Mouse (Mus musculus): ENCODE data around the gene Zic5.

Gene Zic5

DNA sequence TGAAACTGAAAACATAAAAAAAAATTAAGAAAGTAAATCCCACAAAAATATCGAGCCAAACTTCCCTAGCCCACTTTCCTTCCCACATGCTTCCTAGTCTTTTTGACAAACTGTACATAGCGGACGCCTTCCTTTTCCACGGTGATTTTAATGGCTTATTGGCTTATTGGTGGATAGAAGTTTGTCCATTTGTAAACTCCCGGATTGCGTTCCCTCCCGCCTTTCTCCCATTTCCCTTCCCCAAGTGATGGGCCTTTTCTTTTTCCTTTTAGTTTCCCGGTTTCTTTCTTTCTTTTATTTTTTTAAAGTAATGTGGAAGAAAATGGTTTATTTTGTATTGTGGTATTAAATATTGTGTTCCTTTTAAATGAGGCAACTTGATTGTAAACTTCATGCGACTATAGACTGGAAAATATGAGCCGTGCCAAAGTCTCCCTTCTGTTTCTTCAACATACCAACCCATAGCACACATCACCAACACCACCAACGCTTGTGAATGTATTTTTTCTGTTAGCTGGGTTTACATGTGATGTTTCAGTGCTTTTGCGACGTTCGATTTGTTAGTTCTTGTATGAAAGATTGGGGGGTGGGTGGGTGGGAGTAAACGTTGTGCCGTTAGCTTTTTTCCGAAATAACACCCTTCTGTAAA lies 14.1 kb upstream of the Zic5 start:
- DNase-seq: no peak

DNA sequence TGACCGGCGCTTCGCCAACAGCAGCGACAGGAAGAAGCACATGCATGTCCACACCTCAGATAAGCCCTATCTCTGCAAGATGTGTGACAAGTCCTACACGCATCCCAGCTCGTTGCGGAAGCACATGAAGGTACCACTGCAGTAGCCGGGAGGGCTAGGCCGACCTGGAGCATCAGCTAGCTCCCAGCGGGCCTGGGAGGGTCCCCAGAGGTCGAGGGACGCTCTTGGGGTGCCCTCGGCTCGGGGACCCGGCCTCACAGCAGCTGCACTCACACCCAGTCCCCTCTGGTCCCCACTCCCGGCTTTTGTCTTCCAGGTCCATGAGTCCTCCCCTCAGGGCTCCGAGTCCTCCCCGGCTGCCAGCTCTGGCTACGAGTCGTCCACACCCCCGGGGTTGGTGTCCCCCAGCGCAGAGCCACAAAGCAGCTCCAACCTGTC lies 13.1 kb upstream of the Zic5 start:
- no peak for DNase-seq

DNA sequence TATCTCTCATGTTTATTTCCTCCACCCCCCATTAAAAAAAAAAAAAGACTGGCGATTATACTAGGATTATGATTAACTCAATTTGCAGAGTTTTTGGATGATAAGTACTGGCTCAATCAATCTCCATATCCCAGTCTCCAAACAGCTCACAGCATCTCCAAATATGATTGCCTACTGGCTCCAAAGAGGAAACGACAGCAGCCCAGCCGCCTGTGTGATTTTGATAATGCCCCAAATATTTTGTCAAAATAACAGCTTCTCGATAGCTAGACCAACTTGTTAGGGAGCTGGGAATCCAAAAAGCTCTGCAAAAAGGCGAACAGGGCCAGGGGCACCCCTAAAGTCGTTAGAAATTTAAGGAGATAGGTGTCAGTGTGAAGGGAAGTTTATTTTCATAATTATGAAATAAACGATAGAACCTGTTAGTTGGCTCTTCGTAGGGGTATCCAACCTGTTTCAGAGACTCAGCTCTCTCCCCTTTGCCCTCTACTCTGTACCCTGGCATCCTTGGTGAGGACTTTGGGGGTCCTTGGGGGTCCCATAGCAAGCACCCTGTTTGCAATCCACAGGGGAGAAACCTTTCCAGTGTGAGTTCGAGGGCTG lies 12.6 kb upstream of the Zic5 start:
- DNase-seq: no peak

DNA sequence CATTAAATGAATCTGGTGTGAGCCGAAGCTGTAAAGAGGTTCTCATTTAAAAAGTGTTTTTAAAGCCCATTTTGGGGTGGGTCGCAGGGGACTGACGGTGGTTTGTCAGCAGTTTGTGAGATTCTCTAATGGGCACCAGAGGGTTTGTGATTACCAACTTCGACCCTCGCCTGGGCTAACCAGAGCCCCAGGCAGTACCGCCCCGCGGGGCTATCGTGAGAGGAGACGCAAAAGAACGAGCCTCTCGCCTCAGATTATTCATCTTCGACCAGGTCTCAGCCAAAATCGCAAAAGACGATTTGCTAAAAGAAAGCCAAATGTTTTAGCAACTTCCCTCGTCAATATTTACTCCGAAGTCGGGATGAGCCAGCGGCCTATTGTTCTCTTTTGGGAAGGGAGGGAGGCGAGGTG lies 11.8 kb upstream of the Zic5 start:
- DNase-seq: no peak

DNA sequence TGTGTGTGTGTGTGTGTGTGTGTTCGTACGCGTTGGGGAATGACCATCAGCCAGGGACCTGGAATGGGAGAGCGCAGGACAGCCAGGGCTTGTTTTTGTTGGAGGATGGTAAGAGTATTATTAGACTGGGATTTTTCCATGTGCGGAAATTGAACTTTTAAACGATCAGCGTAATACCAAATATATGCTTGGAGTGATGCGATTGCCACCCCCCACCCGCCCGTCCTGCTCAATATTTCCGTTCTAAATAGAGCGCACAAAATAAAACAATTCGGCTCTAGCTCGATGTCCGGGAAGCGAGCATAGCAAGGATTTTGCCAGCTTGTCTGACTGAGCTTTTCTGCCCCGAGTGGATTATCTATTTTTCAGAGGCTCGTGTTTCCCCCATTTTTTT lies 11.3 kb upstream of the Zic5 start:
- DNase-seq: no peak

DNA sequence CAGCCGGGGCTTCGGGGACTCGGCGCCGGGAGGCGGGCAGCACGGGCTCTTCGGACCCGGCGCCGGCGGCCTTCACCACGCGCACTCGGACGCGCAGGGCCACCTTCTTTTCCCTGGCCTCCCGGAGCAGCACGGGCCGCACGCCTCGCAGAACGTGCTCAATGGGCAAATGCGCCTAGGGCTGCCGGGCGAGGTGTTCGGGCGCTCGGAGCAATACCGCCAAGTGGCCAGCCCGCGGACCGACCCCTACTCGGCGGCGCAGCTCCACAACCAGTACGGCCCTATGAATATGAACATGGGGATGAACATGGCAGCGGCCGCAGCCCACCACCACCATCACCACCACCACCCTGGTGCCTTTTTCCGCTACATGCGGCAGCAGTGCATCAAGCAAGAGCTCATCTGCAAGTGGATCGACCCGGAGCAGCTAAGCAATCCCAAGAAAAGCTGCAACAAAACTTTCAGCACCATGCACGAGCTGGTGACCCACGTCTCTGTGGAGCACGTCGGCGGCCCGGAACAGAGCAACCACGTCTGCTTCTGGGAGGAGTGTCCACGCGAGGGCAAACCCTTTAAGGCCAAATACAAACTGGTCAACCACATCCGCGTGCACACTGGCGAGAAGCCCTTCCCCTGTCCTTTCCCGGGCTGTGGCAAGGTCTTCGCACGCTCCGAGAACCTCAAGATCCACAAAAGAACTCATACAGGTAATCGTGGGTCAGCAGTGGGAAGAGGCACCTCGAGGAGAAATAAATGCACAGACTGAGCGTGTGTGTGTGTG lies 10.8 kb upstream of the Zic5 start:
- peak; percentile 38 for DNase-seq

DNA sequence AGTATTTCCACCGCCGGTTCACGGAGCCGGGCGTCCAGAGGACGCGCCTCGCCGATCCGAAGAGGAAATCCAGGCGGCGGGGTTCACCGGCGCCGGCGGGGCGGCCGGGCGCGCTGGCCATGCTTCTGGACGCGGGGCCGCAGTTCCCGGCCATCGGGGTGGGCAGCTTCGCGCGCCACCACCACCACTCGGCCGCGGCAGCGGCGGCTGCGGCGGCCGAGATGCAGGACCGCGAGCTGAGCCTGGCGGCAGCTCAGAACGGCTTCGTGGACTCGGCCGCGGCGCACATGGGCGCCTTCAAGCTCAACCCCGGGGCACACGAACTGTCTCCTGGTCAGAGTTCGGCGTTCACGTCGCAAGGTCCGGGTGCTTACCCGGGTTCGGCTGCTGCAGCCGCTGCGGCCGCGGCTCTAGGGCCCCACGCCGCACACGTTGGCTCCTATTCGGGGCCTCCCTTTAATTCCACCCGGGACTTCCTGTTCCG lies 10.1 kb upstream of the Zic5 start:
- DNase-seq: peak; percentile 38

DNA sequence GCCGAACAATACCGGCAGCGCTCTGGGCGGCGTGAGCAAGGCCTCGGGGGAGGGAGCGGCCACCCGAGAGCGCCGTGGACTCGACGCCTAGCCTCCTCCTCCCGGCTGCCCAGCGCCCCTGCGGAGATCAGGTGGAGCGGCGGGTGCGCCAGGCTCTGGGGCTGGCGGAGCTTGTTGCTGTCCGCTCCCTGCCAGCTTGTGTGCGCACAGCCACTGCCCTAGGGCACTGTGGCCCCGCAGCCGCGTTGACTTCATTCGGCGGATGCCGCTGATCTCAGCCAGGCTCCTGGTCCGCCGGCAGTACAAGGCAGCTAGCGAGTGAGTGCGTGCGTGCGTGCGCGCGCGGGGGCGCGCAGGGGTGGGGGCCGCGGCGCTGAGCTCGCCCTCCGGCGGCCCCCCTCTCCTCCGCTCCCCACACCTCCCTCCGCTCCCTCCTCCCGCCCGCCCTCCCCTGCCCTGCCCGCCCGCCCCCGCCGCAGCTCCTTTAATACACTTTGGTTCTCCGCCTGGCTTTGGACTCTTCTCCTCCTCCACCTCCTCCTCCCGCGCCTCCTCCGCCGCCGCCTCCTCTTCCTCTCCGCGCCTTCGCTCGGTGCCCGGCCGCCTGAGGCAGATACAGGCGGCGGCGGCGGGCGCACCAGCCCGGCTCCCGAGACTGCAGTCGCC lies 9.5 kb upstream of the Zic5 start, which contains the start of gene Zic2:
Zic2 (plus strand) TSS at position 545 of the 666 bp plus-strand sequence.
- peak; percentile 60 for DNase-seq

DNA sequence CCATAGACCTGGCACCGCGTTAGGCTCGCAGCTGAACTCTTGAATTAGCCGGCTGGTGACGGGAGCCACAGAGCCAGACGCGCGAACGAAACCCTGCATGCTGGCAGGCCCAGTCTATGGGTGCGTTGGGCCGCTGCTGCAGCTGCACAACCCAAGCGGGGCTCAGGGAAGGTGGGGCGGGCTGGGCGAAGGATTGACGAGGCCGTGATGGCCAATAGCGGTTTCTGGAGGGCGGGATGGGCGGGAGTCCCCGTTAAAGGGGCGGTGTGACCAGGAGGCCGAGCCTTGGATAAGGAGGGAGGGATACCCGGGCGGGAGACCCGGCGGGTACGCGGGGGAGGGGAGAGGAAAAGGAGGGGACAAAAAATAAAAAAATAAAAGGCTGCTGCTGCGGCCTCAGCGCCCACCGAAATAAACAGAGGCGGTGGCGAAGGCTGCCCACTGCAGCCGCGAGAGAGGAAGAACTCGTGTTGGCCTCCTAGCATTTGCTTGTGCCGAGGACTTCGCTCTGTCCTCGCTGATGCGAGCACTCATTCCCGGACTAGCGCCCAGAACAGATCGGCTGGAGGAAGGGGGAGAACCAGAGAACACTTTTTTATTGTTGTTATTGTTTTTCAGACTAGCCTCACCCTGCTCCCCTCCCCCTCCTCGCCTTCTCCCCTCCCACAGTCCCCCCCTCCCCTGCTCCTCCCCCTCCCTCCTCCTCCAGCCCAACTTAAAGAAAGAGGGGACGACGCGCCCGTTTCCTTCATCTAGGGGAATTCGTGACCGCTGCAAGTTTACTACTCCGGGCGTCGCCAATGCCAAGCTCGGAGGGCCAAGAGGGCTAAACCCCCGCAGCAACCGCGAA lies 8.8 kb upstream of the Zic5 start:
- DNase-seq: peak; percentile 40

DNA sequence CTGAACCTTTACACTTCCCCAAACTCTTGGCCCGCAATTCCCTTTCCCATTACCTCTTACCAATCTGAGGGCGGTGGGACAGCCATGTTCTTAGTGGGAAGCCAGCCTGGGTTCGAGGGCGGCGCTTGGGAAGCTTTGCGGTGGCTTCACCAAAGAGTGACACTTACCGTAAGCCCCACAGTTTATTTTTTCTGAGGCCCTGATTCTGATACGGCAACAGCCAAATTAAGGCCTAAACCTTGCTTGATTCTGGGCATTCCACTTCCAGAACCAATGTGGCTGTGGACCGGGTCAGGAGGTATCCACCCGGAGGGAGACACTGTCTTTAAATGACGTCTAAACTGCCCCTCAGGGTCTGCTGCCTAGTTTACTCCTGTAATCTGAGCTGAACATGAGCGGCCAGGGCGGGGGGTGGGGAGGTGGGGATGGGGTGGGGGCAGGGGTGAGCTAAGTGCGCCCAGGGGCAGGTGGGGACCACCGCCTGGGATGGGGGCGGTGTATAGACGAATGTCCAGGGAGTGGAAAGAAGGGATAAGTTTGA lies 7.8 kb upstream of the Zic5 start:
- peak; percentile 4 for DNase-seq

DNA sequence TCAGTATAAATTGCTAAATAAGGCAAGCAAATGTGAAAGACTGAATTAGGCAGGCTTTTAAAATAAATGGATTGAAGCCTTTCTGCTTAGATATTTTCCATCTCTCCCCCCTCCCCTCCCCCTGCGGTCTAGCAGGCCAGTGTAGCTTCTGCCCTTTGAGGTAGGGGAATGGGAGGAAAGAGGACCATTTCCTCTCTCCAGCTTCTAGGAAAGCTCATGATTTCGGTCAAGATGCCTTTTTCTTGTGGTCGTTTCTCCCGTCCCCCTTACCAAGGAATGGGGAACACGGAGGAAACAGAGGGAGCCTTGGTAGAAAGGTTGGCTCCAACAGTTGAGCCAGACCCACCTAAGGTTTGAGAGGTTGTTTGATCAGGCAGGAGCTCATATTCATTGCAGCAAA lies 7.2 kb upstream of the Zic5 start:
- DNase-seq: no peak

DNA sequence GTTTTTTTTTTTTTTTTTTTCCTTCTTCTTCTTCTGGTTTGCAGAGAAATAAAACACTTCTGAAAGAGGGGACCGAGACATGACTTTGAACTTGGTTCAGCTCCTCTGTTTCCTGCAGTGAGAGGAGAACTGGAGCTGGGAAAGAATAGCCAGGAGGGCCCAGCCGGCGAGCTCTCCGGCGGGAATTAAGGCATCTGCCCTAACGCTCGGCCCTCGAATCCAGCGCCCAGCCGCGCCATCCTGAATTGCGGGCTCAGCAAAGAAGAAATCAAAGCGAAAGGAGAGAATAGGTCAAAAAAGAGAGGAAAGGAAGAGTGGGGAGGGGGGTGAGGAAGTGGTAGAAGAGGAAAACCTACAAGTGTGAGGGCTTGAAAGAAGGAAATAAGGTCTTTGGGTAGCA lies 6.7 kb upstream of the Zic5 start:
- DNase-seq: peak; percentile 3

DNA sequence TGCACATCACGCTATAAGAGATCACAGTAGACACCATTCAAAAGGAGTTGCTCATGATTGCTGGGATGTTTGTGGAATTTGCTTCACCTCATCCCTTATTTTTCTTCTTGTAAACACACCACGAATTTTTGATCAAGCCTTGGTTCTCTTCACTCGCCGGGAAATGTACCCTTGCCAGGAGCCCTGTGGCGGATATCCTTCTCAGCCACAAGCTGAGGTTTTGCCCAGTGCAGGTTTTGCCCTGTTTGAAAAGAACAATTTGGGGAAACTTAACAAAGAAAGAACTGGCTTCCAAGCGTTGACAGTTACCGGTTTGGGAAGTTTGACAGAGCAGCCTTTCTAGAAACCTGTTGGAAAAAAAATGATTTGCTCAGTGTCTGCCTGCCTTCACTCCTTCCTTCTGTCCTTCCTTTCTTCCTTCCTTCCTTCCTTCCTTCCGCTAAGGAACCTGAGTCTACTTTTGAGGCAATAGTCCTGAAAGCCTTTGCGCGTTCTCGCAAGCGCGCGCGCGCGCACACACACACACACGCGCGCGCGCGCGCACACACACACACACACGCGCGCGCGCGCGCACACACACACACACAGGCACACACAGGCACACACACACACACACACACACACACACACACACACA lies 6.1 kb upstream of the Zic5 start:
- DNase-seq: peak; percentile 4

DNA sequence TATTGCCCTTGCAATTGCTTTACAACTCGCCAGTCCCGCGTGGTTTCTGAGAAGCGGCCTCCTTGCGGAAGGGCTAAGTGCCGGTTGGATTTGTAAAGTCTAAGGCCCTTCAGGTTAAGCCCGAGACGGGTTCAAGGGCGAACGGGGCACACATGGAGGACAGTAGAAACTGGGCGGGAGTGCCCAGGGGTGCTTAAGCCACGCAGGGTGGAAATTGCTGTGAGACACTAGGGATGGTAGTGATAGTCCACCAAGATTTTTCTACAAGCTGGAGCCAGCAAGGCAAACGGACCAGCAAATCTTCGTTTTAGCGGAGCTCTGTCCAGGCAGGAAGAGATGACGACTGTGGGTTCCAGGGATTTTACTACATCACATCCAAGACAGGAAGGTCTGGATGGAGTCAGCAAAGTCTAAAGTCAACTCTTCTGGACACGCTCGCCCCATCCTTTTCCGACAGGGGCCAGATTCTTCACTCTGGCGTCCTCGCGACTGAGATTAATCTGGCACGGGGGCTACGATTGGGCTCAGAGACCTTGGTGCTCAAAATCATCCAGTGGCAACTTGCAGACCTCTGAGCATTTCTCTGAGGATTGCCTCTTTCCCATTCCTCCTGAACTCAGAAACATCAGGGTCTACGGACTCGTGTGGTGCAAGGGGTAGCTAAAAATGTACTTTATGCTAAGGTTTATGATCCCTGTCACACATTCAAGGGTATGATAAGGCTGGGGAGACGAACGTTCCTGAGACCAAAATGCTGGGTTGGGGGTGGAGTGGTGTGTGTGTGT lies 3.7 kb upstream of the Zic5 start:
- peak; percentile 10 for DNase-seq

DNA sequence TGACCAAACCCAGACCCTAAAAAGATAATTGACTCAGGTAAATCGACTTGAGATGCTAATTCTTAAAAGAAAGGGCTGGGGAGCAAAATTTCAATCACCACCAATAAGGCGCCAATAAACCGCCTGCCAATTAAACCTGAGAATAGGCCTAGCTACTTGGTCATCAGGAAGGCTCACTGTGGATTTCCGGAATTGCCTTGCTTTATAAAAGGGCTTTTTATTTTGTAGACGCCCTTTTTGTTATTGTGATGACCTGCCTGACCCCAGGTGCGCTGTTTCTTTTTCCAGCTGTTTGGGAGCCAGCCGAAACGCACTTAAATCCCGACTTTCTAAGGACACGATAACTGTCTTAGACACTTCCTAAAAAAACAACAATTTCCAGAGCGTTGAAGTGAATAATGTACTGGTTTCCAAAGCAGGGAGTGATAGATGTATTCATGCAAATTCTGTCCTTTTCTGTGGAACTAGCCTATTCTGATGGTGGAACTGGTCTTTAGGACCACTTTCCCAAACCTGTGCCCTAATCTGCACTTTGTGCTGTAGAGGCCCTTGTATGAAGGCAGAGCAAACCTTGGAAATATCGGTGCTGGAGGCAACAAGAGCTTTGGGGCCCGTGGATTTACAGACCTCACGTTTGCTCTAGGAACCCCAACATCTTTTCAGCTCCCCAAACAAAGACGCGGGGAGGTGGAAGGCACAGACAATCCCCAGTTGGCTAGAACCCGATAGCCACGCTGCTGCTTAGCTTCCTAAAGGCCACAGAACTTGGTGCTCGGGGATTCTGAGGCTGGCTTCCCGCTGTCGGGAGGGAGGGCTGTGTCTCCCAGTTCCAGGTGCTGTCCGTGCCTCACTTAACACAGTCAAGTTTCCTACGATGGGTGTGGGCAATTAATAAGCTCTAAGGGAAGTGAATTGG lies 2.7 kb upstream of the Zic5 start:
- DNase-seq: peak; percentile 8

DNA sequence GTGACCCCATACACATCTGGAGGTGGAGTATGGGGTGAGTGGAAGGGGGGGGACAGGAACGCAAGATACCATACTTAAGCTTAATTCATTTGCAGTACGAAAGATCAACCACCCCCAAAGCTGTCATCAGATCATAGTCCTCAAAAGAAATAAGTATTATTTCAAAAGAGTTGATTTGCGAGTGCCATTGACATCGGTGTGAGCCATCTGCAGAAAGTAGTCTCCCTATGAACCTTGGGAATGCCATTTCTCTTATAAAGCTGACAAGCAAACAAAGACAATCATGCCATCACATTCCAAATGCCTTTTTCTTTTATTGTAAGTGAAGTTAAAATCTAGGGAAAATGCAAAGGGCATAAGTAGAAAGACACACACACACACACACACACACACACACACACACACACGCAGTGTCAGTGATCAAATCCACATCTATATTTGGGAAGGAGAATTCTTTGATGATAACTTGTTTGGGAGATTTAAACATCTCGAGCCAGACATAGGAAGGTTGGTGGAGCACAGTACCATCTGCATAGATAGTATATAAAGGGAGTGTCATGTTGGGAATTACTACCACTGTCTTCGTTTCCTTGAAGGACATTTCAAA lies 1.4 kb upstream of the Zic5 start:
- DNase-seq: no peak

DNA sequence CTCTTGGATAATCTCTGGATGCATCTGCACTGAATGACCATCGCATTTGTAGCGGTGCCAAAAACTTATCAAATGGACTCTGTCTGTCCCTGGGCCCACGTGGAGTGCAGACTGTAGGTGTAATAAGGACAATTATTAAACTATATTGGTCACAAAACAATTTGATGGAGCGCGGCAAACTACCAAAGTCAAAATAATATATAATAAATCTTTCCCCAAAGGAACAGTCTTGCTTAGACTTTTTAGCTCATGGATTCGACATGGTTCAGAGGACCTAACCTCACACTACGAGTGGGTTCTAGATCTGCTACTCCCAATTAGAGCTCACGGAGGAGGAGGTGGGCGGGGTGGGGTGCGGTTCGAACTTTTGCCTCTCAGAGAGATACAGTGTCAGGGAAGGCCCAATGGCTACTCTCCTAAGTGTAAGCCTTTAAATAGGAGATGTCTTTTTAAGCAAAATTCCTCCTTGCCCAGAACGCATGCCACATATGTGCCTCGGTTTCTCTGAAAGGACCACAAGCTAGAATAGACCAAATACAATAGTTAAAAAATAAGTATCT lies 534 bp upstream of the Zic5 start:
- no peak for DNase-seq

DNA sequence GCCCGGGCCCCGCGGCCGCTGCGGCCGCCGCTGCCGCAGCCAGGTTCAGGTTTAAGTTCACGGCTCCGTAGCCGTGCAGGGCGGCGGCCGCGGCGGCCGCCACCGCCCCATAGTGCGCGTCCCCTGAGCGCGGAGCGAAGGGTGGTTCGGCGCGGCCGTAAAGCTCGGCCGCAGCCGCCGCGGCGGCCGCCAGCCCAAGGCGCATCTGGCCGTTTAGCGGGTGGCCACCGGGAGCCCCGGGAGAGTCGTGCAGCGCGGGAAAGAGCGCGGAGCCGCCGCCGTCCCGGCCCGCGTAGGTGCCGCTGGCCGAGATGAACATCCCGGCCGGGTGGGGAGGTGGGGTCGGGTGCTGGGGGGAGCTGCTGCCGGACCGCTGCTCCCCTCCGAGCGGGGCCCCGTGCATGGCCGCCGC lies 1.1 kb downstream of the Zic5 start:
- no peak for DNase-seq

All from right cerebral cortex, postnatal 25 days (tissue).